Mouse (Mus musculus): ENCODE measurements around the gene Mbnl2. TPM values are rescaled to one million over a fixed set of nuclear protein-coding genes. Genes with fewer than 3 reads are reported as not detected.

Gene Mbnl2
- total and polyA plus RNA-seq, 2 experiments from 2014 or later = 23.9 to 58.6 TPM

GRCm38 (mm10) chr14:120469126-120469790 lies 193.8 kb downstream of the Mbnl2 start:
- Histone ChIP-seq H3K27ac (ENCODE audit: low read depth, low read length) (no peak overlapping the region), H3K36me3 (ENCODE audit: insufficient read depth) (no peaks in the 10 kb centered on the region), H3K4me2 (ENCODE audit: low read depth) (no peak overlapping the region), H3K9me3 (ENCODE audit: low read length) (no peaks in the 10 kb centered on the region), H3K4me3 (ENCODE audit: low read depth, low read length) (no peak overlapping the region), H3K9ac (no peak overlapping the region), H3K27me3 (ENCODE audit: insufficient read depth, low read length) (no peaks in the 10 kb centered on the region), H3K4me1 (ENCODE audit: insufficient read depth) (no peaks in the 10 kb centered on the region)
- DNase-seq = no peak
- TF ChIP-seq CTCF (IDR thresholded peaks at IDR 0.05; ENCODE audit: low read depth) = no peak
- WGBS = 85% methylated on average over 14 of the region's 14 CpGs
- no peak for ATAC-seq

- 66% methylated on average over 7 of the region's 7 CpGs for WGBS
- no peak for ATAC-seq
- peak; percentile 4 for DNase-seq
Observed at GRCm38 (mm10) chr14:120476186-120476697, 200.8 kb downstream of the Mbnl2 start.

DNA sequence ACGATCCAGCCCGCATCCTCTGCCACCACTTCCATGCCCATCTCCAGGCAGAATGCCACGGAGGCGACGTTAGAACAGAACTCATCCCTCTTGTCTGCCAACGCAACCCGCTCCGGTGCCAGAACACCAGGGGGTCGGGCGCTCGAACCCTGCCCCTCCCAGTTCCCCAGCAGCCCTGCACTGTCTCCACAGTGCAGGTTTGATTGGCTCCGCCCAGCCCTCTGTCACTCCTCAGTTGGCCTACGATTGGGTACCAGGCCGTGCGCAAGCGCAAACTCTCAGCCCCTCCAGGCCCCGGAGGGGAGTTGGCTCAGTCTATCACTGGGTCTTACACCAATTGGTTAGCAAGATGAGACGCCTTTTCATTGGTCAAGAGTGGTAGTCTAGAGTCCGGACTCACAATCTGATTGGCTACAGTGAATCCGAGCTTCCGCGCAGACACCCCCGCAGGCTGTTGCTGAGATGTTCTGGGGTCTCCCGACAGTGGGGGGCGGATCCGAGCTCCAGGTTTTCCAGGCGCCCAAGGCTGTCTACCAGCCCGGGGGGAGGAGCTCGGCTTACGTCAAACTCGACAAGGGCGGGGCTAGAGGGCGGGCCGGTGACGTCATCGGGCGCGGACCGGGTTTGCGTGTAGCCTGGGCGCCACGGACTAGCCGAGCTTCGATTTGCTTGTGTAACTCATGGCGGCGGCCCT lies 202.0 kb downstream of the Mbnl2 start:
- H3K4me3 ChIP-seq (ENCODE audit: low read depth, low read length) = peak overlapping the region; percentile 97
- H3K27ac ChIP-seq (ENCODE audit: low read depth, low read length) = peak overlapping the region; percentile 99
- ATAC-seq (peak; percentile 93), DNase-seq (peak; percentile 100)
- no peaks in the 10 kb centered on the region for H3K27me3 ChIP-seq (ENCODE audit: insufficient read depth, low read length)
- TF ChIP-seq CTCF (IDR thresholded peaks at IDR 0.05; ENCODE audit: low read depth) = 0 out of 2 replicates have a peak, but pooled peaks have one; percentile 7
- peaks cover 13% of the 10 kb centered on the region for H3K4me1 ChIP-seq (ENCODE audit: insufficient read depth)
- peak overlapping the region; percentile 62 for H3K4me2 ChIP-seq (ENCODE audit: low read depth)
- no peaks in the 10 kb centered on the region for H3K36me3 ChIP-seq (ENCODE audit: insufficient read depth)
- under 1% methylated on average over 46 of the region's 46 CpGs for WGBS
- H3K9me3 ChIP-seq (ENCODE audit: low read length) = no peaks in the 10 kb centered on the region
- H3K9ac ChIP-seq = peak overlapping the region; percentile 92

More at GRCm38 (mm10) chr14:120476186-120476697, 200.8 kb downstream of the Mbnl2 start:
- Histone ChIP-seq H3K9me3 (ENCODE audit: low read length) (no peaks in the 10 kb centered on the region), H3K9ac (0 out of 2 replicates have a peak overlapping the region, but pooled peaks have one; percentile 2), H3K36me3 (ENCODE audit: insufficient read depth) (no peaks in the 10 kb centered on the region), H3K4me1 (ENCODE audit: insufficient read depth) (peaks cover 13% of the 10 kb centered on the region), H3K27me3 (ENCODE audit: insufficient read depth, low read length) (no peaks in the 10 kb centered on the region), H3K27ac (ENCODE audit: low read depth, low read length) (no peak overlapping the region), H3K4me3 (ENCODE audit: low read depth, low read length) (peak overlapping the region; percentile 97; the same call in 1 of the 2 replicates), H3K4me2 (ENCODE audit: low read depth) (peak overlapping the region; percentile 62)
- no peak for TF ChIP-seq CTCF (IDR thresholded peaks at IDR 0.05; ENCODE audit: low read depth)

GRCm38 (mm10) chr14:120477982-120478568 lies 202.6 kb downstream of the Mbnl2 start, which contains the start of gene Rap2a:
Gene Rap2a (plus strand): TSS chr14:120478444.
- Histone ChIP-seq H3K27ac (ENCODE audit: low read depth, low read length) (peak within 1 kb of the TSS; percentile 99), H3K4me2 (ENCODE audit: low read depth) (peak within 1 kb of the TSS; percentile 62), H3K4me1 (ENCODE audit: insufficient read depth) (peaks cover 13% of the 10 kb centered on the region), H3K4me3 (ENCODE audit: low read depth, low read length) (peak within 1 kb of the TSS; percentile 97), H3K9me3 (ENCODE audit: low read length) (no peaks in the 10 kb centered on the region), H3K36me3 (ENCODE audit: insufficient read depth) (no peaks in the 10 kb centered on the region), H3K27me3 (ENCODE audit: insufficient read depth, low read length) (no peaks in the 10 kb centered on the region), H3K9ac (peak within 1 kb of the TSS; percentile 92)
- DNase-seq = peak; percentile 100
- no peak for TF ChIP-seq CTCF (IDR thresholded peaks at IDR 0.05; ENCODE audit: low read depth)
- WGBS = under 1% methylated on average over 76 of the region's 78 CpGs
- peak; percentile 88 for ATAC-seq

- Histone ChIP-seq H3K4me3 (ENCODE audit: low read depth, low read length) (peak overlapping the region; percentile 97), H3K9ac (peak overlapping the region; percentile 92), H3K36me3 (ENCODE audit: insufficient read depth) (peaks cover 1% of the 10 kb centered on the region; the same call in 1 of the 2 replicates), H3K27me3 (ENCODE audit: insufficient read depth, low read length) (no peaks in the 10 kb centered on the region), H3K27ac (ENCODE audit: low read depth, low read length) (peak overlapping the region; percentile 99), H3K4me1 (ENCODE audit: insufficient read depth) (peaks cover 13% of the 10 kb centered on the region), H3K4me2 (ENCODE audit: low read depth) (peak overlapping the region; percentile 62), H3K9me3 (ENCODE audit: low read length) (no peaks in the 10 kb centered on the region)
- ATAC-seq = peak; percentile 4
- WGBS = under 1% methylated on average over 61 of the region's 62 CpGs
- no peak for TF ChIP-seq CTCF (IDR thresholded peaks at IDR 0.05; ENCODE audit: low read depth)
- DNase-seq = peak; percentile 52
Observed at GRCm38 (mm10) chr14:120478641-120479341, 203.3 kb downstream of the Mbnl2 start.

- Histone ChIP-seq H3K4me2 (ENCODE audit: low read depth) (peak overlapping the region; percentile 62), H3K4me1 (ENCODE audit: insufficient read depth) (peaks cover 13% of the 10 kb centered on the region), H3K4me3 (ENCODE audit: low read depth, low read length) (peak overlapping the region; percentile 10; the same call in 1 of the 2 replicates), H3K27ac (ENCODE audit: low read depth, low read length) (no peak overlapping the region), H3K27me3 (ENCODE audit: insufficient read depth, low read length) (no peaks in the 10 kb centered on the region), H3K9me3 (ENCODE audit: low read length) (no peaks in the 10 kb centered on the region), H3K9ac (no peak overlapping the region), H3K36me3 (ENCODE audit: insufficient read depth) (peaks cover 3% of the 10 kb centered on the region; the same call in 1 of the 2 replicates)
- no peak for TF ChIP-seq CTCF (IDR thresholded peaks at IDR 0.05; ENCODE audit: low read depth)
- ATAC-seq = no peak
- 79% methylated on average over 8 of the region's 8 CpGs for WGBS
- DNase-seq = no peak
Observed at GRCm38 (mm10) chr14:120480341-120480900, 205.0 kb downstream of the Mbnl2 start.
